Mouse (Mus musculus) lung, postnatal 0 days (tissue): ENCODE results near the gene Ndc1. TPM values are rescaled to one million over a fixed set of nuclear protein-coding genes. Genes with fewer than 3 reads are reported as not detected.
A peak's percentile ranks its signal among the peaks of the same experiment; 100 is the strongest.

Experiments
- ATAC-seq: fragments of 200-750 bp; cut with Nextera tagmentation; 2 replicates; pipeline ENCODE4 v1.8.0; 2017; ENCODE audit warnings: moderate library complexity
- DNase-seq: peaks from one replicate; pipeline ENCODE4 v3.0.0-alpha.2; 2016; ENCODE audit warnings: low spot score
- H3K27ac ChIP-seq: fragments of 300-500 bp; sonication (generic); 2 replicates; pipeline ENCODE4 v1.5.1; 2014; ENCODE audit warnings: antibody characterized with exemption, mild to moderate bottlenecking, low read length, mixed read lengths
- H3K27me3 ChIP-seq: fragments of 300-500 bp; sonication (generic); replicated peaks from 2 replicates; pipeline ENCODE4 v1.6.1; 2014; ENCODE audit warnings: low read length, mixed read lengths; ENCODE audit not compliant: insufficient read depth
- H3K36me3 ChIP-seq: fragments of 300-500 bp; sonication (generic); 2 replicates; pipeline ENCODE4 v1.6.1; 2014; ENCODE audit warnings: low read length, mixed read lengths; ENCODE audit not compliant: insufficient read depth
- H3K4me1 ChIP-seq: fragments of 300-500 bp; sonication (generic); 2 replicates; pipeline ENCODE4 v1.6.1; 2014; ENCODE audit warnings: antibody characterized with exemption, low read depth, low read length, mixed read lengths; ENCODE audit not compliant: insufficient read depth
- H3K4me2 ChIP-seq: fragments of 300-500 bp; sonication (generic); replicated peaks from 2 replicates; pipeline ENCODE4 v1.6.1; 2014; ENCODE audit warnings: low read depth, mild to moderate bottlenecking, low read length, moderate library complexity, mixed read lengths
- H3K4me3 ChIP-seq: fragments of 300-500 bp; sonication (generic); 2 replicates; pipeline ENCODE4 v1.5.1; 2014; ENCODE audit warnings: low read depth, low read length
- H3K9ac ChIP-seq: fragments of 300-500 bp; sonication (generic); replicated peaks from 2 replicates; pipeline ENCODE4 v1.6.1; 2014; ENCODE audit warnings: low read depth, mild to moderate bottlenecking
- H3K9me3 ChIP-seq: fragments of 300-500 bp; sonication (generic); 2 replicates; pipeline ENCODE4 v1.6.1; 2016; ENCODE audit warnings: low read length, mixed read lengths
- CTCF ChIP-seq: IDR thresholded peaks from 2 replicates; pipeline ENCODE4 v1.5.1; 2016; ENCODE audit warnings: antibody characterized with exemption, mild to moderate bottlenecking
- EP300 ChIP-seq: IDR thresholded peaks from 2 replicates; pipeline ENCODE4 v1.6.1; 2016; ENCODE audit warnings: antibody characterized with exemption, mild to moderate bottlenecking, control low read depth
- WGBS: fragments of 180-500 bp; shearing (Covaris S2); extraction: QIAGEN DNeasy Blood & Tissue Kit; methylation state at CpG from one replicate; pipeline ENCODE4 v1.1.7; 2014; 5-methylcytosine and 5-hydroxymethylcytosine counted together
- polyA plus RNA-seq: library from polyadenylated mRNA; unstranded; fragments of >200 nt; fragmentation: Nextera tagmentation; extraction: Ambion mirVana; gene quantifications from 2 replicates; pipeline ENCODE4 v1.2.1, GENCODE M21; 2015

Ndc1 gene
- polyA plus RNA-seq, 1 experiment from 2014 or later = 4.7 TPM

DNA sequence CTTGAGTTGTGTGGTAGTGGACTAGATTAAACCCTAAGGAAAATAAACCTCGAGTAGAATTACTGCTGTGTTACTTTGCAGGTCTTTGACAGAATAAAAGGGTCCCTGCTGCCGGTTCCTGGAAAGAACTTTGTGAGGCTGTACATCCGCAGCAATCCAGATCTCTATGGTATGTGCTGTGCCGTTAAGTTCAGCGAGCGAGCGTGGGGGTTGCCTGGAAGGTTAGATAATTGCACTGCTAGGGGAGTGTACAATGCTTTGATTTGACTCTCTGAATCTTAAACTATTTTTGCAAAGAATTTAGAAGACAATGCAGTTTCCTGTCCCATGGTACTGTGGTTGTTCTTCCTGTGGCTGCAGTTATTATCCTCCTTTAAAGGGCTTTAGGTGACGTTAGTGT is 31.2 kb upstream of the Ndc1 start:
- no peaks in the 10 kb centered on the region for H3K9me3 ChIP-seq
- no peak overlapping the region for H3K9ac ChIP-seq
- no peak for TF ChIP-seq CTCF
- TF ChIP-seq EP300 = no peak
- no peaks in the 10 kb centered on the region for H3K27me3 ChIP-seq
- 73% methylated on average over 8 of the region's 8 CpGs for WGBS
- ATAC-seq (no peak), DNase-seq (no peak)
- H3K36me3 ChIP-seq = no peaks in the 10 kb centered on the region
- no peak overlapping the region for H3K4me2 ChIP-seq
- no peak overlapping the region for H3K27ac ChIP-seq
- H3K4me1 ChIP-seq = no peaks in the 10 kb centered on the region
- H3K4me3 ChIP-seq = no peak overlapping the region

DNA sequence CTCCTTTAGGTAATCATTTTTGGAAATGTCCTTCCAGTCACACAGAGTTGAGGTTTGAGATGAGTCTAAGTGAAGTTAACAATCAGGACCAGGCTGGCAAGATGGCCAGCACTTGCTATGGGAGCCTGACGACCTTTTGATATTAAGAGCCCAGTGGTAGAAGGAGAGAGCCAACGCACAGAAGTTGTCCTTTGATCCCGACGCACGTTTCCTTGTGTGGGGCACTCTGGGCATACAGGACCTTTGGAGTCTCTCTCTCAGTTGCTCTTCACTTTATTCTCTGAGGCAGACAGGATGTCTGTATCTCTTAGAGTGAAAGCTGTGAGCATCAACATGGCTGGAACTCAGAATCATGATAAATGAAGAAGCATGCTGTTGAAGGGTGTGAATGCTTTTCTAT is 30.1 kb upstream of the Ndc1 start:
- ATAC-seq (no peak), DNase-seq (no peak)
- 86% methylated on average over 5 of the region's 5 CpGs for WGBS
- TF ChIP-seq EP300 (no peak), CTCF (no peak)
- no peak overlapping the region for H3K27ac ChIP-seq
- no peaks in the 10 kb centered on the region for H3K4me1 ChIP-seq
- H3K36me3 ChIP-seq = no peaks in the 10 kb centered on the region
- H3K4me3 ChIP-seq = no peak overlapping the region
- H3K9me3 ChIP-seq = no peaks in the 10 kb centered on the region
- no peaks in the 10 kb centered on the region for H3K27me3 ChIP-seq
- no peak overlapping the region for H3K9ac ChIP-seq
- no peak overlapping the region for H3K4me2 ChIP-seq

DNA sequence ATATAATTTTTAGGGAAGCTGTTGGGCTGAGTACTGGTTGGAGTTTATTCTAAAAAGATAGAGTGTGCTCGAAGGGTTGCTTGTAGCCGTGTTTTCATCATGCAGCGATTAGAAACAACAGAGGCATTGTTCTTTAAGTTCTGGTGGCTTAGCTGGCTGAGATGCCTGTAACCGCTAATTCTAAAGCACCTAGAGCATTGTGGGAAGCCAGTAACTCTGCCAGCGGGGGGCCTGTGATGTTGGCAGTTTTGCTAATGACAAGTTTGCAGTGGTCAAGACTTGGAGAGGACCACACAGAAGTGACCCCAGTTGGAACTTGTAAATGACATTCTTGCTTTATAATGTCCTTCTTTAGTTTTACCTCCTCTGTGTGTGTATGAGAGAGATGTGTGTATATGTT is 26.2 kb upstream of the Ndc1 start:
- H3K4me2 ChIP-seq = no peak overlapping the region
- H3K27ac ChIP-seq = no peak overlapping the region
- ATAC-seq (no peak), DNase-seq (no peak)
- no peaks in the 10 kb centered on the region for H3K4me1 ChIP-seq
- H3K9ac ChIP-seq = no peak overlapping the region
- 53% methylated on average over 5 of the region's 5 CpGs for WGBS
- no peak for TF ChIP-seq EP300
- no peaks in the 10 kb centered on the region for H3K9me3 ChIP-seq
- H3K4me3 ChIP-seq = no peak overlapping the region
- no peaks in the 10 kb centered on the region for H3K27me3 ChIP-seq
- no peaks in the 10 kb centered on the region for H3K36me3 ChIP-seq

DNA sequence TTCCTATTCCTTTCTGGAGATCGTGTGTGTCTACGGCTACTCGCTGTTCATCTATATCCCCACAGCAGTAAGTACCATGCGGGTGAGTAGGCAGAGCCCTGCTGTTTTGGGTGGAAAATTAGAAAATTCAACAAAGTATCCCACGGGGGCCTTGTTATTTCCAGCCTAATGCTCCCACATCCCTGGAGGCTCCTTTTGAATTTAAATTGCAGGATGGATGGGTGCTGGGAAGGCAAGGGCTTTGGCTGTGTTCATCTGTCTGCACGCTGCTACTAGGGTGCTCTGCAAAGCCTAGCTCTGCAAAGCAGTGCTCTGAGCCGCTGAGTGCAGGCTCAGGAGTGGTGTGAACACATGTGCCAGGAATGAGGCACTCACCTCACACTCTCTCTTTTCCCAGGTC is 23.0 kb upstream of the Ndc1 start:
- Histone ChIP-seq H3K4me1 (no peaks in the 10 kb centered on the region), H3K9ac (no peak overlapping the region), H3K4me3 (no peak overlapping the region), H3K27ac (no peak overlapping the region), H3K4me2 (no peak overlapping the region), H3K9me3 (no peaks in the 10 kb centered on the region), H3K27me3 (no peaks in the 10 kb centered on the region), H3K36me3 (0 out of 2 replicates have a peak, but pooled peaks cover 5% of the 10 kb centered on the region)
- no peak for TF ChIP-seq CTCF
- TF ChIP-seq EP300 = no peak
- WGBS = 90% methylated on average over 7 of the region's 7 CpGs
- no peak for DNase-seq
- ATAC-seq = no peak

DNA sequence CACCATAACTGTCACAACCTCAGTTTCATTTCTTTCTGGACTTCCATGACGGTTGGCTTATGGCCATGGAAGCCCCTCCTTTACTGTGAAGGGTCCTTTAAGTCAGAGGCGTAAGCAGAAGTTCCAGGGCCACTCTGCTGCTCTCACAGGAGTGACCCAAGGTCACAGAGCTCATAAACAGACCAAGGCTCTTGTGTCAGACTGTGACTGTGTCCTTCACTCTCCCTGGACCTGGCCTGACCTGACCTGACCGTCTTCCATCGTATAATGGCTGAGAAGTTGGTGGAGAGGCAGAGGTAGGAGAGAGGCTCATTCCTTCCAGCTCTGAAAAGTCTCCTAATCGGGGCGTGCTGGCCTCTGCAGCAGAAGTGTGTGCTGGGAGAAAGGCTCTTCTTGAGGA is 20.4 kb upstream of the Ndc1 start:
- 51% methylated on average over 6 of the region's 6 CpGs for WGBS
- no peak overlapping the region for H3K9ac ChIP-seq
- H3K9me3 ChIP-seq = no peaks in the 10 kb centered on the region
- DNase-seq (no peak), ATAC-seq (no peak)
- no peak overlapping the region for H3K27ac ChIP-seq
- no peak overlapping the region for H3K4me3 ChIP-seq
- H3K4me2 ChIP-seq = no peak overlapping the region
- H3K4me1 ChIP-seq = no peaks in the 10 kb centered on the region
- no peaks in the 10 kb centered on the region for H3K27me3 ChIP-seq
- TF ChIP-seq EP300 (no peak), CTCF (no peak)
- H3K36me3 ChIP-seq = 0 out of 2 replicates have a peak, but pooled peaks cover 5% of the 10 kb centered on the region

DNA sequence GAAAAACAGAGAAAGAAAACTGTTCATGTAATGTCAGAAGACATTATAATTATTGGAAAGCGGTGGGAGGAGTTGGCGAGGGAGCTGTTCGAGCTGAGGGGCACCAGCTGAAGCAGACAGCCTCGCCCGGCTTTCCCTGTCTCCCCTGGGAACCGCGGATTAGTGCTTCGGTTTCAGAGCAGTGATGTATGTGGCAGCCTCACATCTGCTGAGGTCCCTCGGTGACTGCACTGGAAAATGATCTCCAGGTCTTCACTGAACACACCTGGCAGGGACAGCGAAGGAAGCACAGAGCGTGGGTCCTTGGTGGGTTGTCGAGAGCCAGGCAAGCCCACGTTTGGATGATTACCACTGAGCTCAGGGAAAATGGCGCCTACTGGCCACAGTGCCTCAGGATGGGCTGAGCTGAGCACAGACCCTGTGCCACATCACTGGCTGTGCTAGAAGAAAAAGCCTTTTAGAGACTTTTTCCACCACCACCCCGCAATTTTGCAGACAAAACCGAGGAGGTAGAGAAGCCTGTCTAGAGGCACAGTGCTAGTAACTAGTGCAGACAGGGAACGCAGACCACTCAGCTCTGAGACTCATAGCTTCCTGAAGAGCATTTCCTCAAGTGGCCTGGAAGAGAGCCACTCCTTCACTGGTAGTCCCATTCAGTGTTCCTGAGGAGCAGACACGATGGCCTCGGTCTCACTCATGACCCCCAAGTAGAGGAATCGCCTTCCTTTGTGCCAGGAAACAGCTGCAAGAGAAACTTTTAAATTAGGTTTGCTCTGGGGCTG is 18.9 kb upstream of the Ndc1 start:
- Histone ChIP-seq H3K36me3 (0 out of 2 replicates have a peak, but pooled peaks cover 5% of the 10 kb centered on the region), H3K4me1 (no peaks in the 10 kb centered on the region), H3K4me3 (no peak overlapping the region), H3K9me3 (no peaks in the 10 kb centered on the region), H3K9ac (no peak overlapping the region), H3K4me2 (peak overlapping the region; percentile 15; the same call in 1 of the 2 replicates), H3K27ac (no peak overlapping the region), H3K27me3 (no peaks in the 10 kb centered on the region)
- ATAC-seq = peak; percentile 86
- peak; percentile 80 for DNase-seq
- WGBS = 52% methylated on average over 20 of the region's 20 CpGs
- TF ChIP-seq CTCF = no peak
- no peak for TF ChIP-seq EP300
